Mouse (Mus musculus) liver, embryonic 14.5 days (tissue): ENCODE measurements around the gene Gjb1. TPM values are rescaled to one million over a fixed set of nuclear protein-coding genes. Genes with fewer than 3 reads are reported as not detected.
A peak's percentile ranks its signal among the peaks of the same experiment; 100 is the strongest.

Experiments used
- ATAC-seq: fragments of 200-750 bp; cut with Nextera tagmentation; 2 replicates; pipeline ENCODE4 v1.8.0; 2017; ENCODE audit warnings: moderate number of reproducible peaks, mild to moderate bottlenecking, moderate library complexity; ENCODE audit not compliant: insufficient read depth
- DNase-seq, 3 experiments: peaks; one replicate each; pipeline ENCODE4 v3.0.0-alpha.2; 2012 to 2013; ENCODE audit warnings: low read depth in 3 of 3, low spot score in 3 of 3
- H3K27ac ChIP-seq: fragments of 300-500 bp; sonication (generic); 2 replicates; pipeline ENCODE4 v1.5.1; 2014; ENCODE audit warnings: moderate library complexity, mild to moderate bottlenecking, control low read depth, inconsistent platforms
- H3K27me3 ChIP-seq: fragments of 300-500 bp; sonication (generic); 2 replicates; pipeline ENCODE4 v1.6.1; 2014; ENCODE audit warnings: mild to moderate bottlenecking, low read length, moderate library complexity; ENCODE audit not compliant: control insufficient read depth, insufficient read depth
- H3K36me3 ChIP-seq: fragments of 300-500 bp; sonication (generic); replicated peaks from 2 replicates; pipeline ENCODE4 v1.6.1; 2014; ENCODE audit warnings: low read depth; ENCODE audit not compliant: control insufficient read depth, insufficient read depth
- H3K4me1 ChIP-seq, 2 experiments: fragments of 200-500 bp in 1 of 2; fragments of 300-500 bp in 1 of 2; sonication (generic) in 1 of 2; replicated peaks; 2 replicates each; pipeline ENCODE4 v1.6.1; 2012 to 2014; ENCODE audit warnings: antibody characterized with exemption in 1 of 2, inconsistent platforms in 1 of 2, low read length in 1 of 2; ENCODE audit not compliant: control insufficient read depth in 2 of 2, insufficient read depth in 2 of 2
- H3K4me2 ChIP-seq: fragments of 300-500 bp; sonication (generic); 2 replicates; pipeline ENCODE4 v1.6.1; 2014; ENCODE audit warnings: low read depth, mild to moderate bottlenecking, control low read depth, moderate library complexity
- H3K4me3 ChIP-seq, 2 experiments: fragments of 200-500 bp in 1 of 2; fragments of 300-500 bp in 1 of 2; sonication (generic) in 1 of 2; 2 replicates each; pipeline ENCODE4 v1.5.1; 2012 to 2014; ENCODE audit warnings: low read depth in 2 of 2, low read length in 2 of 2, mild to moderate bottlenecking in 2 of 2, control low read depth in 1 of 2, inconsistent platforms in 1 of 2, moderate library complexity in 1 of 2; ENCODE audit not compliant: insufficient read depth in 1 of 2
- H3K9ac ChIP-seq: fragments of 300-500 bp; sonication (generic); replicated peaks from 2 replicates; pipeline ENCODE4 v1.6.1; 2014; ENCODE audit warnings: mild to moderate bottlenecking, control low read depth, moderate library complexity
- H3K9me3 ChIP-seq: fragments of 300-500 bp; sonication (generic); 2 replicates; pipeline ENCODE4 v1.6.1; 2016; ENCODE audit warnings: low read length, mixed read lengths; ENCODE audit not compliant: control insufficient read depth
- CTCF ChIP-seq: IDR thresholded peaks from 2 replicates; pipeline ENCODE4 v1.5.1; 2016; ENCODE audit warnings: antibody characterized with exemption, low read depth, control low read depth
- EP300 ChIP-seq: IDR thresholded peaks from 2 replicates; pipeline ENCODE4 v1.6.1; 2016; ENCODE audit warnings: antibody characterized with exemption, low read depth
- WGBS: fragments of 180-500 bp; shearing (Covaris S2); extraction: QIAGEN DNeasy Blood & Tissue Kit; methylation state at CpG from one replicate; pipeline ENCODE4 v1.1.7; 2014; ENCODE audit not compliant: insufficient replicate concordance; 5-methylcytosine and 5-hydroxymethylcytosine counted together
- polyA plus RNA-seq, 2 experiments: library from polyadenylated mRNA; depleted of rRNA in 1 of 2; stranded (reverse) in 1 of 2; unstranded in 1 of 2; fragments of >200 nt; fragmentation: Nextera tagmentation in 1 of 2; extraction: Ambion mirVana in 1 of 2; gene quantifications; 2 replicates each; pipeline versions ENCODE4 v1.2.1 to v1.2.3; 2012 to 2014

Gjb1 gene
- polyA plus RNA-seq, 2 experiments, result 42.1 to 52.5 TPM

GRCm38 (mm10) chrX:101429142-101429949 is 53.2 kb downstream of the Gjb1 start, which contains the start of gene Nono:
Gene Nono, plus strand, starts transcription at chrX:101429318.
- H3K4me3 ChIP-seq, result peak within 1 kb of the TSS; percentile 86 to 95
- no peaks in the 10 kb centered on the region for H3K9me3 ChIP-seq
- peak within 1 kb of the TSS; percentile 73 for H3K4me2 ChIP-seq
- H3K27me3 ChIP-seq, result no peaks in the 10 kb centered on the region
- DNase-seq (peak; percentile 90 to 93 (median 92)), ATAC-seq (peak; percentile 93)
- 13% methylated on average over 51 of the region's 51 CpGs for WGBS
- peaks cover 0 to 8% of the 10 kb centered on the region in 2 experiments; a peak in 3 of 4 replicates for H3K4me1 ChIP-seq
- peak within 1 kb of the TSS; percentile 89 for H3K9ac ChIP-seq
- TF ChIP-seq EP300, result no peak
- TF ChIP-seq CTCF, result peak; percentile 48
- H3K36me3 ChIP-seq, result peaks cover 4% of the 10 kb centered on the region
- peak within 1 kb of the TSS; percentile 79 for H3K27ac ChIP-seq

GRCm38 (mm10) chrX:101429976-101430375 is 53.8 kb downstream of the Gjb1 start:
- ATAC-seq, result peak; percentile 55
- Histone ChIP-seq H3K4me1 (peaks cover 0 to 8% of the 10 kb centered on the region in 2 experiments; a peak in 3 of 4 replicates), H3K4me2 (peak overlapping the region; percentile 73), H3K27me3 (no peaks in the 10 kb centered on the region), H3K9ac (peak overlapping the region; percentile 89), H3K4me3 (peak overlapping the region; percentile 86 to 88), H3K27ac (peak overlapping the region; percentile 79), H3K36me3 (peaks cover 4% of the 10 kb centered on the region), H3K9me3 (no peaks in the 10 kb centered on the region)
- WGBS, result 14% methylated on average over 14 of the region's 14 CpGs
- DNase-seq, result peak in 2 of 3 experiments; percentile 11
- TF ChIP-seq EP300 (no peak), CTCF (no peak)

Other genes starting within 250 kb of the Gjb1 start
- 8.2 and 11.3 TPM in 2 replicates for gene Snx12, start 153.8 kb upstream of the Gjb1 start, polyA plus RNA-seq (2012; rRNA removed)
- 15.9 and 16.8 TPM in 2 replicates for gene Snx12, start 153.8 kb upstream of the Gjb1 start, polyA plus RNA-seq (2014; fragmentation: Nextera tagmentation; extraction: Ambion mirVana)
- gene Foxo4, start 121.8 kb upstream of the Gjb1 start, polyA plus RNA-seq (2012; rRNA removed), result 10.3 and 11.8 TPM in 2 replicates
- gene Foxo4, start 121.8 kb upstream of the Gjb1 start, polyA plus RNA-seq (2014; fragmentation: Nextera tagmentation; extraction: Ambion mirVana), result 1.4 and 1.8 TPM in 2 replicates
- 0.06 TPM in 1 of 2 replicates, not detected in the other for gene Gm614, start 112.4 kb upstream of the Gjb1 start, polyA plus RNA-seq (2012; rRNA removed)
- gene Gm614, start 112.4 kb upstream of the Gjb1 start, polyA plus RNA-seq (2014; fragmentation: Nextera tagmentation; extraction: Ambion mirVana), result not detected in 2 replicates
- gene Il2rg, start 108.1 kb upstream of the Gjb1 start, polyA plus RNA-seq (2012; rRNA removed), result 5.5 and 6.4 TPM in 2 replicates
- gene Il2rg, start 108.1 kb upstream of the Gjb1 start, polyA plus RNA-seq (2014; fragmentation: Nextera tagmentation; extraction: Ambion mirVana), result 7.8 and 8.3 TPM in 2 replicates
- not detected in 2 replicates for gene Gm20489, start 107.4 kb upstream of the Gjb1 start, polyA plus RNA-seq (2012; rRNA removed)
- gene Gm20489, start 107.4 kb upstream of the Gjb1 start, polyA plus RNA-seq (2014; fragmentation: Nextera tagmentation; extraction: Ambion mirVana), result not detected in 2 replicates
- gene Med12, start 102.3 kb upstream of the Gjb1 start, polyA plus RNA-seq (2012; rRNA removed), result 34.3 and 37.8 TPM in 2 replicates
- gene Med12, start 102.3 kb upstream of the Gjb1 start, polyA plus RNA-seq (2014; fragmentation: Nextera tagmentation; extraction: Ambion mirVana), result 21.9 and 27.5 TPM in 2 replicates
- 0.03 and 0.06 TPM in 2 replicates for gene Nlgn3, start 77.2 kb upstream of the Gjb1 start, polyA plus RNA-seq (2012; rRNA removed)
- gene Nlgn3, start 77.2 kb upstream of the Gjb1 start, polyA plus RNA-seq (2014; fragmentation: Nextera tagmentation; extraction: Ambion mirVana), result 0.05 and 0.08 TPM in 2 replicates
- gene Zmym3, start 44.5 kb downstream of the Gjb1 start, polyA plus RNA-seq (2012; rRNA removed), result 9.6 and 11.4 TPM in 2 replicates
- 4.3 and 4.4 TPM in 2 replicates for gene Zmym3, start 44.5 kb downstream of the Gjb1 start, polyA plus RNA-seq (2014; fragmentation: Nextera tagmentation; extraction: Ambion mirVana)
- 78.8 and 117 TPM in 2 replicates for gene Nono, start 52.9 kb downstream of the Gjb1 start, polyA plus RNA-seq (2012; rRNA removed)
- 103 and 113 TPM in 2 replicates for gene Nono, start 52.9 kb downstream of the Gjb1 start, polyA plus RNA-seq (2014; fragmentation: Nextera tagmentation; extraction: Ambion mirVana)
- 0.58 and 0.96 TPM in 2 replicates for gene Itgb1bp2, start 72.7 kb downstream of the Gjb1 start, polyA plus RNA-seq (2012; rRNA removed)
- 0.17 and 0.23 TPM in 2 replicates for gene Itgb1bp2, start 72.7 kb downstream of the Gjb1 start, polyA plus RNA-seq (2014; fragmentation: Nextera tagmentation; extraction: Ambion mirVana)
- 6.4 and 12.5 TPM in 2 replicates for gene Taf1, start 156.4 kb downstream of the Gjb1 start, polyA plus RNA-seq (2012; rRNA removed)
- gene Taf1, start 156.4 kb downstream of the Gjb1 start, polyA plus RNA-seq (2014; fragmentation: Nextera tagmentation; extraction: Ambion mirVana), result 5.8 and 6.1 TPM in 2 replicates